Mouse (Mus musculus) liver, adult (tissue): ENCODE measurements around the gene Hdac7.

Experiments
- GATA4 ChIP-seq: IDR thresholded peaks from 2 replicates; pipeline ENCODE4 v1.6.1; 2014; ENCODE audit warnings: mild to moderate bottlenecking, low read length; ENCODE audit not compliant: insufficient replicate concordance

The Hdac7 gene

GRCm38 (mm10) chr15:97864361-97865045 is 20.2 kb upstream of the Hdac7 start:
- TF ChIP-seq GATA4 = no peak

DNA sequence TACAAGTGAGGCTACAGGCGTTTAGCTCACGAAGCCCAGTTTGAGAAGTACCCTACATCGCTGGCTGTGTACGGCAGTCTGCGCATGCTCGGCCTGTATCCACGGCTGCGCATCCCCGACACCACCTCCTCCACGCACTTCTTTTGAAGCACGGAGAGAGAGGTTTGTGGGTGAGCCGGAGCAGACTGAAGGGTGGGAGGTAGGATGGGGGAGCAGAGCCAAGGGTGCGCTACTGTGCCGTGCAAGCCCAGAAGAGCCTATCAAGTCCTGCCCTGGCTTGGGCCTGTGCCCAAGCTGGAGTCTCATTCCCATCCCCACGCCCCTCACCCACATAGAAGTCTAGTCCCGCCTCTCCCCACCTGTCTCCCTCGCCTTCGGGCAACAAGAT is 19.2 kb upstream of the Hdac7 start:
- no peak for TF ChIP-seq GATA4

GRCm38 (mm10) chr15:97862881-97863493 is 18.7 kb upstream of the Hdac7 start:
- TF ChIP-seq GATA4 = no peak

- TF ChIP-seq GATA4 = no peak
Measured at GRCm38 (mm10) chr15:97860353-97860752, 16.1 kb upstream of the Hdac7 start.

GRCm38 (mm10) chr15:97858431-97858830 is 14.1 kb upstream of the Hdac7 start:
- TF ChIP-seq GATA4 = no peak

- TF ChIP-seq GATA4 = no peak
Measured at GRCm38 (mm10) chr15:97854551-97854950, 10.2 kb upstream of the Hdac7 start.

- no peak for TF ChIP-seq GATA4
Measured at GRCm38 (mm10) chr15:97854059-97854458, 9.8 kb upstream of the Hdac7 start.

DNA sequence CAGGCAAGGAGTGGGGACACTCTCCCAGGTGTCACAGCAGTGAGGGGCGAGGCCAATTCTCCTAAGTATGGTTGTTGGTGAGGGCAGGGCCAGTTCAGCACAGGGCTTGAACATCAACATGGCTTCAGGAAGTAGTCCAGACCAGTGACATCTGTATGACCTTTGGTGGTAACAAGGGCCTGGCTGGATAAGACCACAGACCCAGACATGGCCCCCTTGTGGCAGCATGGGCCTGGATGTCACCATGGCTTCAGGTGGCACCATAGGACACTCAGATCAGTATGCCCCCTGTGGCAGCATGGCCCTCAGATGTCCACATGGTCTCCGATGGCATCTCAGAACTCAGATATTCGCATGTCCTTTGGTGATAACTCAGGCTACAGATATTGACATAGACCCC is 8.0 kb upstream of the Hdac7 start:
- TF ChIP-seq GATA4 = no peak

- TF ChIP-seq GATA4 = no peak
Measured at GRCm38 (mm10) chr15:97851011-97851410, 6.7 kb upstream of the Hdac7 start.

GRCm38 (mm10) chr15:97850441-97850840 is 6.1 kb upstream of the Hdac7 start:
- no peak for TF ChIP-seq GATA4

DNA sequence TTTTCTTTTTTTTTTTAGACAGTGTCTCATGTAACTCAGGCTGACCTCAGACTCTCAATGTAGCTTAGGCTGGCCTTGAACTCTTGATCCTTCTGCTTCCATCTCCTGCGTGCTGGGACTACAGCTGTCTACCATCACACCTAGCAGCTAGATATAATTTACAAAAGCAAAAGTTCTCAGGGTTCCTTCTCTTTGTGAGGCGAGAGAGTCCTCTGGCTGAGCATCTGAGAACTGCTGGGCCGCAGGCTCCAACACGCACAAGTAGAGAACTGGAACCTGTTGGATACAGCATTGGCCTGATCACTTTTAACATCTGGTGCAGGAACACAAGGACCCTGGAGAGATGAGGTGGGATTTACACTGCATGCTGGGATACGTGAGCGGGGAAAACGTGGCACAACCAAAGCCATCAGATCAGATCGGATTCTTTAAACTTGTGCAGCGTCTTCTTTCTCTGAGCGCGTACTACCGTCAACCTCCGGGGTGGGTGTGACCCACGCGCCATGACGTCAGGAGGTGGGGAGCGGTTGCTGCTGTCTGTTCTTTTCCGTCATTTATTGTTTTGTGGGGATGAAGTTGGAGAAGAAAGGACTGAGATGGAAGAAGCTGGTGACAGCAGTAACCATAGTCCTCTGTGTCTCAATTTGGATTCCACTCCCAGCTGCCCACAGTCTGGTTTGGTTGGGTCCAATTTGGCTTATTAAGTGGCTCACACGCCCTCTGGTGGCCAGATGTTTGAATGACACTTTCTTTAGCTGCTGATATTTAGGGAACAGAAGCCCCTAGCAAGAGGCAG is 5.0 kb upstream of the Hdac7 start:
- no peak for TF ChIP-seq GATA4

DNA sequence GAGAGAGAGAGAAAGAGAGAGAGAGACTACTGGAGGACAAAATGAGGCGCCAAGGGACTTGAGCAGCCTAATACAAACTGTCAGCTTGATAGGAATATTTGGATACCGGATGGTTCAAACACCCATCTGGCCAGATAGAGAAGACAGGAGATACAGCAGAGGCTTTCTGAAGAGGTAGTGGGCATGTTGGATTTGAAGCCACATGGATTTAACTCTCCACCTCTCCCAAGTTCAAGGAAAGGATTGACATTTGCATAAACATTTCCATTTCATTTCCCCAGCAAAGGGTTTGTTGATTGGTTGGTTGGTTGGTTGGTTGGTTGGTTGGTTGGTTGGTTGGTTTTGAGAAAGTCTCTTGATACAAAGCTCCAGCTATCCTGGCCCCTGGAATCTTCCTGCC is 3.6 kb upstream of the Hdac7 start:
- no peak for TF ChIP-seq GATA4

DNA sequence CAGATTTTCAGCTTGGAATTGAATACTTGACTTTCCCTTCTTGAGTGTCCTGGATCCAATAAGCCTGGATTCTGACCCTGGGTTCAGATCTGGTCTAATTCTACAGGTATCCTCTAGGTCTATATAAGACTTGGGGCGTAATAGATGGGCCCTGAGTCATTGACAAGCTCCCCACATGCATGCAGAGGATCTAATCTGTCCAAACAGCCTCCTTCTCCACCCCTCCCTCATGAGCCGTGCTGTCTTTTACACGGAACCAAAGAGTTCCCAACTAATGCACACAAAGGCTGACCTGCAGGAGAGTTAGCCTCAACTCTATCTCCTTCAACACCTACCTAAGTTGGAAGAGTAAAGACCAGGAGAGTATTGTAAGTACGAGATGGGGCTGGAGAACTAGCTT is 3.0 kb upstream of the Hdac7 start:
- TF ChIP-seq GATA4 = no peak

DNA sequence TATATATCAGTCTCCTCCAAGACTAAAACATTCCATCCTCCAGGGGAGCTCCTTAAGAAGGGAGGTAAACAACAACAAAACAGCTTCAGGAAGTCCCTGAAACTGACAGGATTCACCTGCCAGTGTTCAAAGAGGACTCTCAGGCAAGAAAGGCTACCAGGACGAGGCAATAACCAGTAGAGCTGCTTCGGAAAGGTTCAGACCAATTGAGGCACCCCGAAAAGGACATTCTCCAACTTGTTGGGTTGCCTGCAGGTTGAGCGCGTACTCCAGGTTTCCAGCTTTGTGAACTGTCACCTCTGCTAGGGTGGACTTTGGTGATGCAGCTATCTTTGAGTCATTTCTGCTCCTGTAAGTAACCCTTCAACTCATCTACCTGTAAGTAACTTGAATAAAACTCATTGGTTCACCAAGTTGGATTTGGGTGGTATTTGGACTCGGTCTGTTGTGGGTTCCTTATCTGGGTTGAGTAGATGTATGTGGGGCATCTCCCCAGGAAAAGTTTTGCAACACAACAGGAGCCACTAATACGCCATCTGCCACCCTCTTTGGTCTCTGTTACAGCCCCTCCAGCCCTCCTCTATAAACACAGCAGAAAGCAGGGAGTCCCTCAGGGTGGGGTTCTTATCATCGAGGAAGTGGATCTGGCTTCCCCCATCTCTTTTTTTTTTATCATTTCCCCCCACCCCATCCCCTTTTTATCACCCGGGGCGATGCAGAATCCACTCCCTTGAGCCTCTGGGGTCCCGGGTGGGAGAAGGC is 2.0 kb upstream of the Hdac7 start:
- no peak for TF ChIP-seq GATA4

GRCm38 (mm10) chr15:97843247-97843651 is 1.1 kb downstream of the Hdac7 start:
- no peak for TF ChIP-seq GATA4
